Mouse (Mus musculus) hindbrain, embryonic 14.5 days (tissue): ENCODE measurements around the gene Fam111a. TPM values are rescaled to one million over a fixed set of nuclear protein-coding genes. Genes with fewer than 3 reads are reported as not detected.

Source experiments
- ATAC-seq: fragments of 200-750 bp; cut with Nextera tagmentation; 2 replicates; pipeline ENCODE4 v1.8.0; 2017; ENCODE audit warnings: moderate number of reproducible peaks, mild to moderate bottlenecking, moderate TSS enrichment, moderate library complexity; ENCODE audit not compliant: low FRiP score
- DNase-seq: peaks from one replicate; pipeline ENCODE4 v3.0.0-alpha.2; 2015; ENCODE audit warnings: low spot score
- H3K27ac ChIP-seq: fragments of 300-500 bp; sonication (generic); 2 replicates; pipeline ENCODE4 v1.5.1; 2014; ENCODE audit warnings: mild to moderate bottlenecking, moderate library complexity
- H3K27me3 ChIP-seq: fragments of 300-500 bp; sonication (generic); 2 replicates; pipeline ENCODE4 v1.6.1; 2014; ENCODE audit warnings: mild to moderate bottlenecking, low read length, mixed read lengths; ENCODE audit not compliant: control insufficient read depth, insufficient read depth
- H3K36me3 ChIP-seq: fragments of 300-500 bp; sonication (generic); replicated peaks from 2 replicates; pipeline ENCODE4 v1.6.1; 2014; ENCODE audit not compliant: control insufficient read depth, insufficient read depth
- H3K4me1 ChIP-seq: fragments of 300-500 bp; sonication (generic); replicated peaks from 2 replicates; pipeline ENCODE4 v1.6.1; 2014; ENCODE audit warnings: antibody characterized with exemption, low read length, mixed read lengths; ENCODE audit not compliant: control insufficient read depth, insufficient read depth
- H3K4me2 ChIP-seq: fragments of 300-500 bp; sonication (generic); replicated peaks from 2 replicates; pipeline ENCODE4 v1.6.1; 2014; ENCODE audit warnings: mild to moderate bottlenecking, moderate library complexity
- H3K4me3 ChIP-seq: fragments of 300-500 bp; sonication (generic); replicated peaks from 2 replicates; pipeline ENCODE4 v1.5.1; 2014; ENCODE audit warnings: mild to moderate bottlenecking, low read length
- H3K9ac ChIP-seq: fragments of 300-500 bp; sonication (generic); 2 replicates; pipeline ENCODE4 v1.6.1; 2014
- H3K9me3 ChIP-seq: fragments of 300-500 bp; sonication (generic); 2 replicates; pipeline ENCODE4 v1.6.1; 2016; ENCODE audit warnings: low read length; ENCODE audit not compliant: control insufficient read depth
- WGBS: fragments of 180-500 bp; shearing (Covaris S2); extraction: QIAGEN DNeasy Blood & Tissue Kit; methylation state at CpG from one replicate; pipeline ENCODE4 v1.1.7; 2014; 5-methylcytosine and 5-hydroxymethylcytosine counted together
- polyA plus RNA-seq: library from polyadenylated mRNA; unstranded; fragments of >200 nt; fragmentation: Nextera tagmentation; extraction: Ambion mirVana; gene quantifications from 2 replicates; pipeline ENCODE4 v1.2.1, GENCODE M21; 2014

Gene Fam111a
- polyA plus RNA-seq, 1 experiment from 2014 or later, result 7.1 TPM

DNA sequence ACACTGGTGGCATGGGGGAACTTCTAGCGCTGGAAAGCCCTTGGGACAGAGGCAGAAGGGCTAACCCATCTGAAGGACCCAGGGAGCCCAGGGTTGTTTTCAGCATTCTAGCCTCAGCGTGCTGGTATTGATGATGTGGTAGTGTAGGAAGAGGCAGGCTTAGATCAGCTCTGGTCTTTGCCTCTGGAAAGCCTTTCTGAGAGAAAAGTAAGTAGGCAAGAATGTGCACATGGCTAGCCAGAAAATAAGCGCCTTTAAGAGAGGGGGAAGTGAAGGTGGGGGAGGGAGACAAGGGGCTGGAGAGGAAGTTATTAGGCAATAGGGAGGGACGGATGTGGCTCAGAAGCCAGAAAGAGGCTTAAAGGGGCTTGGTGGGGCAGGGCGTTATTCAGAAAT is 28.5 kb downstream of the Fam111a start:
- DNase-seq (no peak), ATAC-seq (no peak)
- H3K9me3 ChIP-seq, result no peaks in the 10 kb centered on the region
- peaks cover 4% of the 10 kb centered on the region for H3K36me3 ChIP-seq
- peak overlapping the region; percentile 51 for H3K4me2 ChIP-seq
- peak overlapping the region; percentile 28 for H3K4me3 ChIP-seq
- H3K27me3 ChIP-seq, result no peaks in the 10 kb centered on the region
- WGBS, result 31% methylated on average over 5 of the region's 5 CpGs
- peak overlapping the region; percentile 48 for H3K9ac ChIP-seq
- peaks cover 6% of the 10 kb centered on the region for H3K4me1 ChIP-seq
- H3K27ac ChIP-seq, result no peak overlapping the region

DNA sequence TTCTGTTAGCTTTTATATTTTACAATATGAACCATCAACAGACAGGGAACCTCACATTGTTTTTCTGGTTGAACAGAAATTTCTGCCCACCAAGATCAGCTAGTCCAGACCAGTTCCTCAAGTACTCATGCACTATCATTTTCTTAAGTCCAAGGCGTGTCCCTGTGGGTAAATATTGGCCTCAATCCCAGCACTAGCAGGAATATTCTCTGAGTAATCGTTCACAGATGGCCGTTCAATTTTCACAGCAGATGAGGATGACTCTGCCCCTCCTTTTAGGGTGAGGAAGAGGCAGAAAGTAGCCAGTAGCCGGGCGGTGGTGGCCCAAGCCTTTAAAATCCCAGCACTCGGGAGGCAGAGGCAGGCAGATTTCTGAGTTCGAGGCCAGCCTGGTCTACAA is 29.6 kb downstream of the Fam111a start:
- ATAC-seq (no peak), DNase-seq (no peak)
- H3K4me2 ChIP-seq, result no peak overlapping the region
- no peaks in the 10 kb centered on the region for H3K27me3 ChIP-seq
- H3K36me3 ChIP-seq, result peaks cover 4% of the 10 kb centered on the region
- no peak overlapping the region for H3K9ac ChIP-seq
- peaks cover 6% of the 10 kb centered on the region for H3K4me1 ChIP-seq
- WGBS, result 91% methylated on average over 7 of the region's 7 CpGs
- H3K4me3 ChIP-seq, result no peak overlapping the region
- H3K27ac ChIP-seq, result no peak overlapping the region
- H3K9me3 ChIP-seq, result no peaks in the 10 kb centered on the region

DNA sequence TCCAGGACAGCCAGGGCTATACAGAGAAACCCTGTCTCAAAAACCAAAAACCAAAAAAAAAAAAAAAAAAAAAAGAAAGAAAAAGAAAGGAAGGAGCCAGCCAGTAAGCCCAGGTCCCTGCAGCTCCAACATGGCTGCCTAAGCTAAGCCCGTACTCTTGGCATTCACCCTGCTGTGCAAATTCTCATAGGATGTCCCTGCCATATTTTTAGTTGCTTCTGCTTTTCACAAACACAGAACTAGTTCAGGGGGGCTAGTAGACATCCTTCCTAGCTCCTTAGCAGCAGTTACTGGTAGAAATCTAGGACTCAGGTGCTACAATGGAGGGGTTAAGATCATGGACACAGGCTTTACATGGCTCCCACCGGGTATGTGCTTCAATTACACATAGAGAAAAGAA is 30.0 kb downstream of the Fam111a start:
- Histone ChIP-seq H3K9ac (no peak overlapping the region), H3K9me3 (no peaks in the 10 kb centered on the region), H3K36me3 (peaks cover 4% of the 10 kb centered on the region), H3K4me2 (no peak overlapping the region), H3K4me3 (no peak overlapping the region), H3K27me3 (no peaks in the 10 kb centered on the region), H3K27ac (no peak overlapping the region), H3K4me1 (peaks cover 6% of the 10 kb centered on the region)
- no peak for DNase-seq
- ATAC-seq, result no peak
- 90% methylated on average over 2 of the region's 2 CpGs for WGBS

DNA sequence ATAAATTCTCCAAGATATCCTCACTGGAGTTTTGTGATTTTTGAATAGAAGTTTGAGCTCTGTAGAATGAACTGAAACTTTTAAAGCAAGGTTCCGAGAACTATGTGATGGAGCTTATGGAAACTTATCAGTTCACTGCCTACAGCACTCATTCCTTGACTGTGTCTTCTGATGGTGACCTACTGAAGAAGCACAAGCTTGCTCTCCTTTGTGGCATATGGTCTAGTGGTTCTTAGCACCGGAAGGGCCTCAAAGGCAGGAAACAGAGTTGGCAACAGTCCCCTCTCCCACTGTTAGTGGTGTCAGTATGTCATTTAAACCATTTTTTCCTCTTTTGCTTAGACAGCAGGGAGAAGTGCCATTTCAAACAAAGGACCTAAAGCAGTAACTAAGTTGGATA is 31.1 kb downstream of the Fam111a start:
- Histone ChIP-seq H3K27me3 (no peaks in the 10 kb centered on the region), H3K4me1 (peaks cover 6% of the 10 kb centered on the region), H3K9me3 (no peaks in the 10 kb centered on the region), H3K4me3 (no peak overlapping the region), H3K4me2 (no peak overlapping the region), H3K27ac (no peak overlapping the region), H3K9ac (no peak overlapping the region), H3K36me3 (peaks cover 4% of the 10 kb centered on the region)
- ATAC-seq (no peak), DNase-seq (no peak)
- WGBS, result 86% methylated on average over 2 of the region's 2 CpGs

DNA sequence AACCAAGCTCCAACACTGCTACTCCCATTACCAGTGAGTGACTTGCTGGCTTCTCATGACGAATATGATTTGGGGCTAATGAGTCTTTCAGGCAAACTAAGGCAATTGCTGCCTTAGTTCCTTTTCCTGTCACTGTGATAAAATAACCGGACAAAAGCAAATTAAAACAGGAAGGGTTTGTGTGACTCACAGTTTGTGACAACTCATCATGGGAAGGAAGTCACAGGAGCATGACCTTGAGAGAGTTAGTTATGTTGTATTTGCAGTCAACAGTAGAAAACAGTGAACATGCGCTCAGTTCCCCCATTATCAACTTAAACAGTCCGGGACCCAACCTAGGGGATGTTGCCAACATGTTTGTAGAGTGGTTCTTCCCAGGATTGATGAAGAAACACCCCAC is 39.8 kb downstream of the Fam111a start:
- no peaks in the 10 kb centered on the region for H3K36me3 ChIP-seq
- no peak overlapping the region for H3K4me3 ChIP-seq
- no peaks in the 10 kb centered on the region for H3K4me1 ChIP-seq
- no peaks in the 10 kb centered on the region for H3K27me3 ChIP-seq
- ATAC-seq (no peak), DNase-seq (no peak)
- no peak overlapping the region for H3K27ac ChIP-seq
- no peak overlapping the region for H3K4me2 ChIP-seq
- WGBS, result 87% methylated on average over 4 of the region's 4 CpGs
- no peaks in the 10 kb centered on the region for H3K9me3 ChIP-seq
- no peak overlapping the region for H3K9ac ChIP-seq

DNA sequence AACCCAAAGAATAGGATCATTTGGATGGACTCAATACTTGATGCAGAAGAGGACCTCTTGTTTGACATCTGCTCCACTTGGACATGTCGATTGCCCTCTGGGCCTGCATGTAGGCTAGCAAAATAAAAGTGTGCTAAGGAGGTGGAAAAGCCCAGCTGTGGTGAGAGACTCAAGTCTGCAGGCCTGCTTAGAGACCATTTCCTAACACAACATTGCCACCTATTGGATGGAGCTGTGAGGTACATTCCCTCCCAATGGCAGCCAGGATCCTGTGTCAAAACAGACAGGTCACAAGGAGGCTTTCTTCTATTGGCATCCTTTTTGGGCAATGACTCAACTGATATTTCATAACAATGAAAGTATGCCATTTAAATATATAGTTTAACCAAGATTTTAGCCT is 46.4 kb downstream of the Fam111a start:
- H3K9me3 ChIP-seq, result no peaks in the 10 kb centered on the region
- peak; percentile 62; the same call in 1 of the 2 replicates for ATAC-seq
- peak; percentile 87 for DNase-seq
- H3K4me2 ChIP-seq, result no peak overlapping the region
- peaks cover 4% of the 10 kb centered on the region; the same call in 1 of the 2 replicates for H3K27me3 ChIP-seq
- no peak overlapping the region for H3K9ac ChIP-seq
- H3K27ac ChIP-seq, result no peak overlapping the region
- H3K36me3 ChIP-seq, result no peaks in the 10 kb centered on the region
- H3K4me3 ChIP-seq, result no peak overlapping the region
- 17% methylated on average over 1 of the region's 1 CpGs for WGBS
- H3K4me1 ChIP-seq, result peaks cover 6% of the 10 kb centered on the region; the same call in 1 of the 2 replicates

DNA sequence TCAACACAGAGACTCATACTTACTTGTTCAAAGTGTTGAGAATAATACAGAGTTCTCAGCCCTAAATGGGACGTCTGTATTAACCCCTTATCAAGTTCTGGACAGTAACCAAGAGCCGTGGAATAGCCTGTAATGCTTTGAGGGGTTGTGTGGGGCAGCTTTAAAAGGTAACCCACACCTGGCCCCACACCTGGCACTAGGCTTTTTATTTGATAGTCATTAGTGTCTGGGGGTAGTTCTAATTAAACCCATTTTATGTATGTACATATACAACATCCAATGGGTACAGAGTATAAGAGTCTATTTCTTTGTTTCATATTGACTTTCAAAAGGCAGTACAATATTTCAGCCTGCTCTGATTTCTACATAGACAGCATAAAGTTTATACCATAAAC is 49.6 kb downstream of the Fam111a start:
- ATAC-seq (no peak; the same call in 1 of the 2 replicates), DNase-seq (no peak)
- 60% methylated on average over 2 of the region's 2 CpGs for WGBS
- H3K4me1 ChIP-seq, result peaks cover 10% of the 10 kb centered on the region; the same call in 1 of the 2 replicates
- no peaks in the 10 kb centered on the region for H3K36me3 ChIP-seq
- H3K9ac ChIP-seq, result no peak overlapping the region
- H3K9me3 ChIP-seq, result no peaks in the 10 kb centered on the region
- H3K27me3 ChIP-seq, result peaks cover 4% of the 10 kb centered on the region; the same call in 1 of the 2 replicates
- H3K4me2 ChIP-seq, result peak overlapping the region; percentile 80
- peak overlapping the region; percentile 86; the same call in 1 of the 2 replicates for H3K27ac ChIP-seq
- peak overlapping the region; percentile 65 for H3K4me3 ChIP-seq

DNA sequence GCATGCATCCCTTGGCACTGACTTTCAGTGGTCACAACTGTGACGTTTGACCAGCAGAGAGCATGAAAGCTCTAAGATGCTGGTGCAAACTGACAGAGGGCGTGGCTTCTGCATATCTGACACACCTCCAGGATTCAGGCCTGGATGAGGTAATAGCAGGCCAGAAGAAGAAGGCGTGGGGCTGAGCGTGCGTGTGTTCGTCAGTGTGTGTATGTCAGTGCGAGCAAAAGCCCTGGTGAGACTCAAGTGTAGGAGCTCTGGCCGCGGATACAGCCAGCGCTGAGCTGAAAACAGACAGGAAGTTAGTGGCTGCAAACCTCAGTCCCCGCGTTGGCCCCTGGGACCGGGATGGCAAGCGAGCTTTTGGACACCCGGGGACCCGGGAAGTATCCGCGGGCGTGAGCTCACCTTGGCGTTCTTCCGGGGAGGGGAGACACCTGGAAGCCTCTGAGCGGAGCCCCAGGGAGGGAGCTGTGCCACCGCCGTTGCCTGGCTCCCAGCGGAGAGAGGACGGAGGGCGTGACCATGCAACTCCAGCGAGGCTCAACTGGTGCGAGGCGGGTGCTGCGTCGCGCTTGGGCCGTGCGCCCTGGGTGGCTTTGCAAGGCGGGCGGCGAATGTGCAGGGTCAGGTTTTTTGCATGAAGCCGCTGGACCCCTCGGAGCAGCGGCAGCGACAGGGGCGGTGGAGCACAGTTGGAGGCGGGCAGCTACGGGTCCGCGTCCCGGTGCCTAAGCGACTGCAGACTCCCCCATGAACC is 50.2 kb downstream of the Fam111a start:
- peak overlapping the region; percentile 65 for H3K4me3 ChIP-seq
- ATAC-seq (peak; percentile 94), DNase-seq (peak; percentile 77)
- H3K4me2 ChIP-seq, result peak overlapping the region; percentile 80
- H3K27ac ChIP-seq, result peak overlapping the region; percentile 86
- H3K4me1 ChIP-seq, result peaks cover 10% of the 10 kb centered on the region; the same call in 1 of the 2 replicates
- under 1% methylated on average over 42 of the region's 49 CpGs for WGBS
- H3K9me3 ChIP-seq, result no peaks in the 10 kb centered on the region
- H3K27me3 ChIP-seq, result peaks cover 4% of the 10 kb centered on the region; the same call in 1 of the 2 replicates
- no peaks in the 10 kb centered on the region for H3K36me3 ChIP-seq
- H3K9ac ChIP-seq, result peak overlapping the region; percentile 86

DNA sequence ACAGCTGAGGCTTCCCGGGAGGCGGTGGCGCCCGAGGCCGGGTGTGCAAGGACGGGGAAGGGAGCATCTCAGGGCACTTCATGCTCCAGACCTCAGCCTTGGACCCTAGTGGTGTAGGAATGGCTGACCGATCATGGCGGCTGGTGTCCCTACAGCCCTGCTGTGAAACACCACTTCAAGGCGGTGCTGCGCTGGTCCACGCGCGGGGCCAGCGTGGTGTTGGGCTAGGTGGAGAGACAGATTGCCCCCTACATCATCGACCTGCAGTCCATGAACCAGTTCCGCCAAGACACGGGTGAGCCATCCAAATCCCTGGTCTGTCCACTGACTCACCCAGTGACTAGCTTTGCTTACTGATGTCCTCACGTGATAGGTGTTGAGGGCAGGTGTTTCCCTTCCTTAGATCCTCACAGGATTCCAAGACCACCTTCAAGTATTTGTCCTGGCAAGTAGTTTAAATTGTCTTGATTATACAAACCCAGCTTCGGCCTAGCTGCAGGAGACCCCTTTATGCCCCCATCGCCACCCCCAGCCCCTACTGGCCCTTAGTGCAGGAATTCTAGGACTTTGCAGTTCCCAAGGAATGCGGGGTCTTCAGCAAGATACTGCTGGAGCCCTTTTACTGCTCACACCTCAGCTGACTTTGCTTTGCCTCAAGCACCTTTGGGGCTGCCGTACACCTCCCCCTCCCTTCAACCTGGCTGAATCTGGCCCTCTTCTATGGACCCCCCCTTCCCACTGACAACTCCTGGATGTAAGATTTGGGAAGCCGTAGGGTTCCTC is 50.9 kb downstream of the Fam111a start:
- Histone ChIP-seq H3K4me3 (peak overlapping the region; percentile 65), H3K4me1 (peaks cover 10% of the 10 kb centered on the region; the same call in 1 of the 2 replicates), H3K36me3 (no peaks in the 10 kb centered on the region), H3K27ac (peak overlapping the region; percentile 86), H3K27me3 (peaks cover 4% of the 10 kb centered on the region; the same call in 1 of the 2 replicates), H3K9me3 (no peaks in the 10 kb centered on the region), H3K9ac (peak overlapping the region; percentile 86), H3K4me2 (peak overlapping the region; percentile 80)
- DNase-seq (peak; percentile 50), ATAC-seq (peak; percentile 69)
- WGBS, result 17% methylated on average over 23 of the region's 23 CpGs
